Mouse (Mus musculus): ENCODE measurements around the gene Gm5460. TPM values are rescaled to one million over a fixed set of nuclear protein-coding genes. Genes with fewer than 3 reads are reported as not detected.

The Gm5460 gene
- total RNA-seq (2021), result under 1 TPM in 1 of 2 experiments, not detected in 1; 0.13 TPM
- long read RNA-seq, experiment 1, result 0 reads
- long read RNA-seq, experiment 2, result 0 reads

DNA sequence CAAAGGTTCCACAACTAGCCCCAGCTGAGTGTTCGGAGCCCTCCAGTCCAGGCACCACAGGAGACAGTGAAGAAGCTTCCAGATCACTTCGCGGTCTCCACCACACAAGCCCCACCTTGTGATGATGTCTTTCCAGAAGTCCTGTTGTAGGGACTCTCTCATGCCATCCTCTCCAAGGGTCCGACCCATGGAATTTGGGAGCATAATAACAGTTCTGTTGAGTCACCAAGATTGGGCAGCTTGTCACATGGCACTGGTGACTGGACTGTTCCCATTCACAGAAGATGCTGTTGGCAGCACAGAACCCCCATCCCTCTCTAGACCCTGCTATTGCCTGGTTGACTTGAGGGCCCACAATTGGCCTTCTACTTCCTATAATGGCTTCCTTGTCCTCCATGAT is at the start of gene Gm5460:
TSS of gene Gm5460 (plus strand) at position 378 of the 400 bp plus-strand sequence.
- no peak for DNase-seq (ENCODE audit: low spot score in 2 of 2)

DNA sequence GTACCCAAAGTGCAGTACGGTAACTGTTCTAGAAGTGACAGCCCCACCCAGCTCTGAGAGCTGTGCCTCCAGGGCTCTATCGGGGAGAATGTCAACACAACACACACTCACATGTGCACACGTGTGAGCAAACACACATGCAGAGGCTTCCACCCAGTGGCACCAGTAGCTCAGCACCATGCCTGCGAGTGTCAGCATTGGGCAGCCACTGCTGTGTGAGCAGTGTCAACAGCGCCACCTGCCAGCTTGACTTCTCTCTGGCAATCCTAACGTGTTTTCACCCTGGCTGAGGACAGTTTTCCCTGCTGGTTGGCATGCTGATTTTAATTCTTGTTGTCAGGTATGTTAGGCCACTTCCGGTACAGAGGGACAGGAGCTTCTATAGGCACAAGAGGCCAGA is 43.9 kb upstream of the Gm5460 start:
- no peak for DNase-seq (ENCODE audit: low spot score in 2 of 2)

DNA sequence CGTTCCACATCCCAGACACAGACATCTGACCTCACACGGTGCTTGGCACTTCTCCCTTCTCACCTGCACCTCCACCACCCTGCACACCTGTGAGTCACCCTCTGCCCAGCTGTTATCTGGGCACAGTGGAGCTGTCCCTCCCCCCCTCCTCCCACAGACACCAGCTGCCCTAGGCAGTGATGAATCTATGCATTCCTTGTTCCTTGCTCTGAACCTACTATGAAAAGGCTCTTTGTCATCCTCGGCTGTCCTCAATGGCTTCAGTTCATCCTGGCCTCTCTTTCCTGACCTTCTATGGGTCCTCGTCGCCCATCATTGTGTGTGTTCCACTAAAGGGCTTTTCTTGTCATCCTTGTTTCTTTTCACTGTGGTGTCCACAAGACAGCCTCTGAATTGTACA is 41.8 kb upstream of the Gm5460 start:
- no peak for DNase-seq (ENCODE audit: low spot score in 2 of 2)

DNA sequence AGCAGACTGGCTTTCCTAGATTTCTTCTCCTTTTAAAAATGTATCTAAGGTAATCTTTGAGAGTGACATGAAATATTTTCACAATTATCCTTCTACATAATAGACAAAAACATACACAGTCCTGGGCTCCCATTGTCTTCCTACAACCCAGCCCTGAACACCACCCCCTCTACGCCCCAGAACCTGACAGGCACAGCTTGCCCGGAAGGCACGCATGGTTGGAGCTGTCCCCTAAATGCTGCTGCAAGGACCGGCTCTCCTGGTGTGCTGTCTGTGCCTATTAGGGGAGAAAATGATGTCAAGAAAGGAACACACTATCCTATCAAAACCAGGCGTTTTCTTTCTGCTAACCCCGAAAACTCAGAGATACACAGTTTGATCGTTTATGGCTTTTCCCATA is 38.8 kb upstream of the Gm5460 start:
- no peak for DNase-seq (ENCODE audit: low spot score in 2 of 2)

DNA sequence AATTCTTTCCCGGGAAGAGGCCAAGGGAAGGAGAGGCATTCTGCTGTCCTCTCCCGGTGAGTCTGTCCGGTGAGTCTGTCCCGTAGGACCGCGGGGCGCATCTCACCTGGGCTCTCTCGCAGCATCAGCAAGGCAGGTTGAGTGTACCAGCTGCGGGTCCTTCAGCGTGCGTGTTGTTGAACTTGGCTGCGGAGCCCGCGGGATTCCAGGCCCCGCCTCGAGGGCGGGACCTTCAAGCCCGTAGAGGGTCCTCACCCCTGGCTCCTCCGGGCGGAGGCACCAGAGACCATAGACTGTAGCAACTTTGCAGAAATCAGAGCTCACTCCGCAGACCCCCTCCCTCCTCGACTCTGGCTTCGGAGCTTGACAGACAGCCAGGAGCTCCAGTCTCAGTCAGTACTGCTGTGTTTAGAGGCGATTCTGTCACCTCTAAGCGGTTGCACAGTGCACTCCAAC is 37.9 kb upstream of the Gm5460 start, which contains the start of gene Zfp488:
TSS of gene Zfp488 (minus strand) at position 161 of the 456 bp plus-strand sequence.
- DNase-seq (ENCODE audit: low spot score in 2 of 2), result no peak

DNA sequence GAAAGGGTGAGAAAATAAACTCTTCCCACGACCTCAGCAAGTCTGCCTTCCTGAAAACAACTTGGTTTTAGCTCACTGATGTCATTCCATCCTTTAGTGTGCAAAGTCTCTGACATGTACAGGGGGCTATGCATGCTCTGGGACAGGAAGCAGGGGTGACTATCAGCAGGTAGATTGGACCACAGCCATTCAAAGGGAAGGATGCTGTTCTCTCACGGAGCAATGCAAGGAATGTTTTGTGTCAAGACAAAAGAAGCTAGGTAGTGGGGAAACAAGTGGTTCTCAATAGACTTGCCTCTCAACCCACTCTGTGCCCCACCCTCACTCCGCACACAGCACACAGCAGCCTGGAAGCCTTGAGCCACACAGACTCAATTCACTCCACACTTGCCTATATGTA is 27.4 kb upstream of the Gm5460 start:
- no peak for DNase-seq (ENCODE audit: low spot score in 2 of 2)

DNA sequence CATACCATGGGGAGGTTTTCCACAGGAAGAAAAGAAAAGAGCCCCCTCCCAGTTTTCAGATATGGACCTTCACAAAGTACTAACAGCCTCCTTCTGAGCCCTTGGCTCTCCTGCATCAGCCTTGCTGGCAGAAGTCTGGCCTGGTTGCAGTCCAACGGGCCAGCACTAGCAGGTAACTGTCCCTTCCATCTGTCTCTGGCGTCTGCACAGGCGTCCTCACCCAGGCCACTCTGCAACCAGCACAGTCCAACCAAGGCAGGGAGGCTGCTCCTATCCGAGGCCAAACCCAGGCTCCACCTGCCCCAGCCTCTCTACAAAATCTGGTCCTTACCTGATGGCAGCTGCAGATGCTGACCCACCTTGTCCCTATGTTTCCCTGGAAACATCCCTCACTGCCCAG is 24.6 kb upstream of the Gm5460 start:
- no peak for DNase-seq (ENCODE audit: low spot score in 2 of 2)

DNA sequence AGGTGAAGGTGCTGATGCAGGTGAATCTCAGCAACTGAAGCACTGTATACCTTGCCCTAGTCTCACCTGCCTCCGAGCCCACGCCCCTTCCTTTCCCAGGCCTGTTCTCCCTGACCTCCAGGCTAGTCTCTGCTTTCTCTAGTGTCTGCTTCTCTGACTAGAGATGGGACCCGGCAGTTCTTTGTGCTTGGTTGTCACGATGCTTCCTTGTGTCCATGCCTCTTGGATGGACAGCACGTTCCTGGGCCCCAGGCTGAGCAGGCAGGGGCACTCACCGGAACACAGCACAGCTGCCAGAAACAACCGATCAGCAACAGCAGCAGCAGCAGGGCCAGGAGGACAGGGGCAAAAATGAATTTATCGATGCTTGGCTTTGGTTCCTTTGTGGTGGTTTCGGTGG is 23.5 kb upstream of the Gm5460 start:
- no peak for DNase-seq (ENCODE audit: low spot score in 2 of 2)

DNA sequence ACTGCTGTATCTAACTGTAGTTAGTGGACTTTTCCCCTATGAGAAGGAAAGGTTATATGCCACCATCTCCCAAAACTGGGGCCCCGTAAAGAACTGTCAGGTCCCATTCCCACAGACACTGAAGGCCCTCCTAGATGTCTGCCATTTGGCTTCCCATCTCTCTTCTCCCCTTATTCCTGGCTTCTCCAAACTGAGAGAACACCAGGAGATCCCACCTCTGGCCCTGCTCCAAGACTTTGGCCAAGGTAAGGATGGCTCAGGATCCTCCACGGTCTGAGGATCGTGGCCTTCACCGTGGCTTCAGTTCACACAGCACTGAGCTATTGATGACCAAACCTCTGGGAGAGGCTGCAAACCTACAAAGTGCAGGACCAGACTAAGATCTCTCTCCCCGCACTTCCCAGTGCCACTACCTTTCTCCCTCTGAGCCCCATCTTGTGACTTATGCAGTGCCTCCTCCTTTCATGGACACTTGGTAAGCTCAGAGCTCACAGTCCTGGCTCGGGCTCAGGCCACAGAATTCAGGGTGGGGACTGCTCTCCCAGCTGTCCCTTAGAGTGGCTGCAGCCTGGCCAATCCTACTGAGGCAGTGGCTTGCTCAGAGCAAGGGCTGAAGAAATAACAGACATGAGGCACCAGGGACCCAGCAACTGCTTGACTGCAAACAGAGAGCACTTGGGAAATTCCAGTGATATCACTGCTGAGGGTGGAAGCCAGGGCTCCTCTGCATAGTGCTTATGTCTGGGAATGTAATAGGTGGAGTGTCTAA is 22.9 kb upstream of the Gm5460 start:
- DNase-seq (ENCODE audit: low spot score in 2 of 2), result no peak

DNA sequence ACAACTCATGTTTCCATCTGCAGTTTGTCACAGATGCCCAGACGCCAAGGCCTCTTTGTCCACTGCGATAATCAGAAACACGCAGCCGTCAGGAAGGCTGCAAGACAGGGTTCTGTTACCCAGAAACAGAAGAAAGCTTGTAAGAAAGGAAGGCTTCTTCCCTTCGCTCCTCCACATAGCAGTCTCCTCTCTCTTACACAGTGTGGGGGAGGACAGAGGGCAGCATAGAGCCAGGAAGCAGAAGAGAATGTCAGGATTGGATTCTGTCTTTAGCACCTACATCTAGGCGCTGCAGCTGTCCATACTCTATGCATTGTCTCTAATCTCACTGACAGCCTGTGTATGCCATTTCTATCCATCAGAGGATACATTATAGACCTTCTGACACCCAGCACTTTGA is 19.1 kb upstream of the Gm5460 start:
- DNase-seq (ENCODE audit: low spot score in 2 of 2), result no peak

DNA sequence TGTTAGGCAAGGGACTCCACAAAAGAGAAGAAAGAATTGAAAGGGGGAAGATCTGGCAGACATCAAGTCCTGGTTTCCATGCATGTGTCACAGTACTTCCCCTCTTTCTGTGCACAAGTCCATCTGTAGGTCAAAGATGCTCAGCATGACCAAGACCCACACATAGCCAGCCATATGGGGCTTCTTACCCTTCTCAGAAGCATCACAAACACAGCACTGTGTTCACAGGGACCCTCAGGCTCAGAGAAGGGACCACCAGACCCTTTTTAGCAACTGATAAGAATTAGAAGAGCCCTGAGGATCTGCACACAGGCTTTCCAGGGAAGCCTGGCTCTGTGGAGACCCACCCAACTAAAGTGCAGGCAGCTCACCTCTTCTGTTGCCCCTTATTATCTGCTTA is 16.5 kb upstream of the Gm5460 start:
- no peak for DNase-seq (ENCODE audit: low spot score in 2 of 2)

DNA sequence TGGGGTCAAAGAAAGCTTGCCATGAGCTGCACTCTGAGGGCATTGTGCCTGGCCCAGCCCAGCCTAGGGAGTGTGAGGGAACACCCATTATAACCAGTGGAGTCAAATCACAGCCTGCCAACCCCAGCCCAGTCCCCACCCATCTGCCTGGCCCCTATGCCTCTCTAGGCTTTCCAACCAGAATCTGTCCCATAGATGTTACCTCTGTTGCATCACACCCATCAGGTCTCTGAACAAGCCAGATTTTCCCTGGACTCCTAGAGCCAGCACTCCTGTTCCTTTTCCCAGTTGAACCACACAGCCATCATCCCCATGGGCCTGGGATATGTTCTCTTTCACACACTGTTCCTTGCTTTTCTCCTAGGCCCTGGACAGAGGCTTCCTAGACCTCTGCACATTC is 15.1 kb upstream of the Gm5460 start:
- no peak for DNase-seq (ENCODE audit: low spot score in 2 of 2)

DNA sequence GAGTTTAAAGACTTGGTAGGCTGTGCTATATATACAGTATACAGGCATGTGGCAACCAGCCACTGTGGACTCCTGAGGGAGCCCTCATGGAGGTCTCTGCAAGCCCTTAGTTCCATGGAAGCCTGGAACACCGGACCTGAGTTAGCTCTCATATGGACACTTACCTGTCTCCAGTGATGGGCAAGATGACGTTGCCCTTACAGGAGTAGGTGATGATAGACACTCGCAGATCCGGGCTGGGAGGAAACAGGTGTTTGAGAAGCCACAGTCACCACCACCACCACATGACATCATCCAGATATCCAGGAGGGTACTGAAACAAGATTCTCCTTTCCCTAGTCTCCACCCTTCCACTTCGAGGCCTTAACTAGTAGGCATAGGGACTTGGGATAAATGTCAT is 14.2 kb upstream of the Gm5460 start:
- no peak for DNase-seq (ENCODE audit: low spot score in 2 of 2)

DNA sequence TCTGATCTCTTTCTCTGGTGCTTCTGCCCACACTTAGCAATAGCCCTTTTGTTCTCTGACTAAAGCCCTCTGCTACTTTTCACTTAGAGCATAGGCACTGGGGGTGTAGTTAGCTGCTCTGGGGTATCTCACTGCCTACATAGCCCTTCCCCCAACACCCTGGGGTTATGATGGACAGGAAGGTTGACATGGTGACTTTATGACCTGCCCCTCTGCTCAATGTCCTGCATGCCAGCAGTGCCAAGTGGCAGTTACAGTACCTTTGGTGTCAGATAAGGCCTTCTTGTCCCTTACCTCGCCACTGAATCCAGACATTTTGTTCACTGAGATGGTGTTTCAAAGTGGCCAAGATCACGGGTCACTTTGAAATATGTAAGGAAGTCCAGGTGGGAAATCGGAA is 1.5 kb upstream of the Gm5460 start, which contains the start of gene Gm30083:
TSS of gene Gm30083 (minus strand) at position 120 of the 400 bp plus-strand sequence.
- no peak for DNase-seq (ENCODE audit: low spot score in 2 of 2)

DNA sequence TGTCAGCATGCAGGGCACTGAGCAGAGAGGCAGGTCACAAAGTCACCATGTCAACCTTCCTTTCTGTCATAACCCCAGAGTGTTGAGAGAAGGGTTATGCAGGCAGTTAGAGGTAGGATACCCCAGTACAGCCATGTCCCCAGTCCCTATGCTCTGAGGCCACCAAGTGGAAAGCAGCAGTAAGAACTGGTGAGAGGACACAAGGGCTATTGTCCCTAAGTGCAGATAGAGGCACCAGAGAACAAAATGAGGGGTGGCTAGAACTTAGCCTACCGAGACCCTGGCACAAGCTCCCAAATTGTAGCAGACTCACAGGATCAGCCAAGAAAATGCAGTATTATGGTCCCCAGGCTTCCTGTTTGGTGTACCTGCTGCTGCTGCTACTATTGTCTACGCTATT is 380 bp downstream of the Gm5460 start:
- no peak for DNase-seq (ENCODE audit: low spot score in 2 of 2)

DNA sequence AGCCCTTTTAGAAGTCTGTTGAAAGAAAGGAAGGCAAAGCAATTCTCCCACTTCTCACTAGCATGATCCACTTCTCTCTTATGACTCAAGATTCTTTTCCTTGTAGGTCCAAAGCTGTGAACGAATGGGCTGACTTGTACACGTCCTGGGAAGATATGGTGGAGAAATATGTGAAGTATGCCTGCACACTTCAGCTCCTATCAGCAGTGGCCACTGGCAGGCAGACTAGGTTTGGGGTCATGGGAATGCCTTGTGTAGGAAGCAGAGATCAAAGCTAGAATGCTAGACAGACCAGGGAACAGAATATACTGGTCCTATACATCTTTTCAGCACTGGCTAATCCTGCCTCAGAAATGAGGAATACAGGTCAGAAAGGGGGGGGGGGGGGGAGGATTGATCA is 10.2 kb downstream of the Gm5460 start:
- DNase-seq (ENCODE audit: low spot score in 2 of 2), result no peak

DNA sequence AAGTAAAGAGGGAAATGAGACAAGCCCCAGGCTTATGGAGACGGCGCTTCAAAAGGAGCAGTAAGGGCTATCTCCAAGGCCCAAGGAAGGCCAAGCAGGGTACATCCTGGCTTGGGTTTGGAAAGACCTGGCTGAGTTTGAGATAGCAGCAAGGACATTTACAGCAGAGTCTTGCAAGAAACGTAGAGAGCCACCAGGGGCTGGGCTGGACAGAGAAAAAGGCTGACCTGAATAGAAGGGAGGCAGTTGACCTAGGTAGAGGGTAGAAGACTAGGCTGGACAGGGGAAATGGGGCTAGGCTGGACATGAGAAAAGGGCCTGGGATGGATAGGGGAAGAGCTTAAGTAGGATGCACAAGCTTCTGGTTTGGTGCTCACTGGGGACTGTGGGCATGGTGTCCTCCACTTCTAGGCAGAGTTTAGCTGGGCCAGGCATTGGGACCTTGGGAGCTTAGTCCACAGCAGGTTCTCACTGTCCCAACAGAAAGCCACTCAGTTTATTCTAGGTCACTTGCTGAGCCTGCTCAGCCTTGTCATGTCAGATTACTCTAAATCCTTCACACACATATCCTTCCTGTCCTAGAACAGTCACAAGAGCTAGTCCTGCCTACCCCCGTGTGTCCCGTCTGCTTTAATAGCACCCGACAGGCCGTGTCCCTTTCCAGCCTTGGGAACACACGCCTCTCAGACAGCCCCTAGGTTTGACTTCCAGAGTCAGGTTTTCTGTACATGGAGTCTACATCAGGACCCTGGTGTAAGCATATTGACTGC is 17.5 kb downstream of the Gm5460 start:
- no peak for DNase-seq (ENCODE audit: low spot score in 2 of 2)

DNA sequence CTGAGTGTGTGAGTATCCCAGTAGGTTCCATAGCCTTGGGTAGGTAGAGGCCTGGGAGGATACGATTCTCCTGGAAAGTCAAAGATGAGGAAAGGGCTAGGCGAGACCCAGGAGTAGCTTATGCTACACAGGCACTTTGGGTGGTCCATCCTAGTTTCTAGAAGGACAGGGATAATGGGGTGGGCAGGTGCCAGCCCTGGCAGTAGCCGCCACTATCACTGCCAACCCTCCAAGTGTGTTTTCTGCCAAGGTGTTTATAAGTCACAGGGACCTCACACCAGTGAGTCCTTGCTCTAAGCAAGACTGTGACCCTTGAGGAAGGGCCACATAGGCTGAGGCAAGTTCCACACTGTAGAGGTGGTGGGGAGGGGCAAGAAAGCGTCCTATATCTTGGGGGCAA is 24.7 kb downstream of the Gm5460 start:
- DNase-seq (ENCODE audit: low spot score in 2 of 2), result no peak

DNA sequence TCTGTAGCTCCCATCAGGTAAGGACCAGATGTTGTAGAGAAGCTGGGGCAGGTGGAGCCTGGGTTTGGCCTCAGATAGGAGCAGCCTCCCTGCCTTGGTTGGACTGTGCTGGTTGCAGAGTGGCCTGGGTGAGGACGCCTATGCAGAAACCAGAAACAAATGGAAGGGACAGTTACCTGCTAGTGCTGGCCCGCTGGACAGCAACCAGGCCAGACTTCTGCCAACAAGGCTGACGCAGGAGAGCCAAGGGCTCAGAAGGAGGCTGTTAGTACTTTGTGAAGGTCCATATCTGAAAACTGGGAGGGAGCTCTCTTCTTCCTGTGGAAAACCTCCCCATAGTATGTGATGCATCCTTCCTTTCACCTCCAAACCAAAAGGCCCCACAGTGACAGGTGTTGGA is 26.8 kb downstream of the Gm5460 start:
- no peak for DNase-seq (ENCODE audit: low spot score in 2 of 2)

DNA sequence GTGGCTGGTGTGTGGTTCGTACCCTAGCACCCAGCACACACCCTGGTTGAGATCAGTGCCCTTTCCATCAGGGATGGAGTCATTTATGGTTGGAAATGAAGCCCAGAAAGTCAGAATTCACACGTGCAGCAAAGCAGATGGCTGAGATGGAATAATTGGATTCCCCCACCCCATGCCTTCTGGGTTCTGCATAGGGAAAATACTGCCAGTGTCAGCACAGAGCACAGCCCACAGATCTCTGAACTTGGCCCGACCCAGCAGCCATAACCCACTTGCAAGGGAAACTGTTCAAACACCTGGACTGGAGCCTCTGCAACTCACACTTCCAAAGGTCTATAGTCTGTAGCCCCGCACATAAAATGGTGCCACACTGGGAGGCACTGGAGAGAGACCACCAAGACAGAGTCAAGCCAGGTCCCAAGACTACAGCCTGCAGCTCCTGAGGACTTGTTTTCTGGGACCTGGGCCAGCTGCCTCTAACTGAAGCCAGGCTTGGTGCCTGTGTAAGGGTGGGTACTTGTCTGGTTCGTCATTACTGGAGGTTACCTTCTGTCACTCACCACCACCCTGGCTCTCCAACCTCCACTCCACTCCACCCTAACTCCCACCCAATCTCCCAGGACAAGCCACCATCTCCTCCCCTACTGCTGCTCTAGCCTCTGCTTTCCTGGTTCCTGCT is 33.7 kb downstream of the Gm5460 start:
- no peak for DNase-seq (ENCODE audit: low spot score in 2 of 2)

DNA sequence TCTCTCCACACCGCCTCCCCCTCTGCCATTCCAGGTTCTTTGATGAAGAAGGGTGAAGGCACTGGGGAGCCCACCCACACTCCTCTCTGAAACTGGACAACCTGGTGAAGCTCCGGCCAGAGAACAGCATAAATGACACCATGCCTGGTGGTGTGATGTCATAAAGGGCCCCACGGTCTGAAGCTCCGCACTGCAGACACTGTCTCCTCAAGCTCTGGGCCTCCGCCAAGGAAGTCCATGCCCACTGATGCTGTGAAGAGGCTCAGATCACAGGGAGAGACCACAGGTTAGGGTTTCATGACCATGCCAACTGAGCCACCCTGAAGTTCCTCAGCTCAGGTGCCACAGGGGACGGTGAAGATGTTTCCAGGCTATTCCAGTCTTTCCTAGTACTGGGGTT is 36.0 kb downstream of the Gm5460 start, which contains the start of gene Antxrl:
TSS of gene Antxrl (plus strand) at position 192 of the 400 bp plus-strand sequence.
- DNase-seq (ENCODE audit: low spot score in 2 of 2), result no peak

DNA sequence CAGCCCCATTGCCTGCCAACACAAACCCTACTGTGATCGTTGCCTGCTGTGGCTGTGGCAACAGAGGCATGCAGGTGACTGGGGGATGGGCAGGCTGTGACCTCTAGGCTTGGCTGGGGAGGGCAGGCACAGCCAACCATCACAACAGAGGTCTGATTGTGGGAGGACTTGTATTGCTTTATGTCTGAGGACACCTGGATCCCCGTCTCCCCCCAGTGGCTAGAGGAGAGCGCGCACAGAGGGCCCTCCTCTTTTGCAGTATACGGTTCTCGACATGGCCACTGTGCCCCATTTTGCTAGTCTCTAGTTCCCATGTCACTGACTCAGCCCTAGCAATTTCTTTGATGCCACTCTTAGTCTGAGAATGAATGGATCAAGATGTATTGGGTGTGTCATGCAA is 55.1 kb downstream of the Gm5460 start:
- no peak for DNase-seq (ENCODE audit: low spot score in 2 of 2)

Measured in gastrocnemius, postnatal 4 days (tissue).